Mouse (Mus musculus): ENCODE results near the gene Sept9. TPM values are rescaled to one million over a fixed set of nuclear protein-coding genes. Genes with fewer than 3 reads are reported as not detected.

Gene Sept9
- total RNA-seq, 2 experiments from 2014 or later = 107 to 123 TPM

GRCm38 (mm10) chr11:117307895-117308786, 108.7 kb downstream of the Sept9 start:
- DNase-seq (ENCODE audit: low spot score in 2 of 2) = peak in 1 of 2 experiments; percentile 64

- DNase-seq (ENCODE audit: low spot score in 2 of 2) = no peak
Measured at GRCm38 (mm10) chr11:117309108-117309917, 109.9 kb downstream of the Sept9 start.

DNA sequence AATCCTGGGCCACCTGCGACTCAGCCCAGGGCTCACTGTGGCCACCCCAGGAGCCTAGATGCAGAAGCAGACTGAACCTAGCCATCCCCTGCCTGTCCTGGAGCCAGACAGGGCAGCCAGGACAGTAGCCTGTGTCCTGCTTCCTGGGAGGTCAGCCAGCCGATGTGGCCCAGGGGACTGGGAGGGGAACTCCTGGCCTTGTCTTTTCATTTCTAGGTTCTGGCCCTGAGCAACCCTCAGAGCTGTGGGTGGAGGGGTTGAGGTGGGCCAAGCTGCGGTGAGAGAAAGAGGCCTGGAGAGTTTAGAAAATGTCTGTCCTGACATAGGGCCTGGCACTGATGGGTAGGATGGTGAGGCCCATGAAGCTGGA, 110.4 kb downstream of the Sept9 start:
- DNase-seq (ENCODE audit: low spot score in 2 of 2) = no peak

DNA sequence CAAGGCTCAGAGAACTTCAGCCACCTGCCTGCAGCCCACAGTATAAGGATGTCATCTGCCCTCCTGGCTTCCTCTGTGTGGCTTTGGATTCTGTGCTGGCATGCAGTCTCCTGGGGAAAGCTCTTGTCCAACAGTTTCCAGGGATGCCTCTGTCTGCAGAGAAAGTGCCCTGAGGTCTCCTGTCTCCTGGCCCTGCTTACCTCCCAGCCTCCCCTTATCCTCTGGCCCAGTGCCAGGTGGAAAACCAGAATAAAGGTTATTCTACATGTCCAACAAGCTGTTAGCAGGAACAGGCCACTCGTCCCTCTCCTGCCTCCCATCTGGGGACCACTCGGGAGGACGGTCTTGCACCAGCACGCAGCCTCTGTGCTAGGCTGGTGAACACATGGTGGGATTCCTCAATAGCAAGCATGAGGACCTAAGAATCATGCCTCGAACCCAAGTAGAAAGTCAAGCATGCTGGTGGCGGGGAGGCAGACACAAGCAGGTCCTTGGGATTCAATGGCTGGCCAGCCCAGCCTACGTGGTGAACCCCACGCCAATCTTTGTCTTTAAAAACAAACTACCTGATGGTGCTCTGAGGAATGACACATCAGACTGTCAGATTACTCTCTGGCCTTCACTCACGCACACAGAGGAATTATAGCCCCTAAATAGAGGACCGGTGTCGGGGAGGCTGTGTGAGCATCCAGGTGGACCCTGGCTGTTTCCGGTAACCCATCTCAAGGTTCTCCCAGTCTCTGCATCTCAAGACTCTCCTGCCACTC, 111.1 kb downstream of the Sept9 start:
- no peak for DNase-seq (ENCODE audit: low spot score in 2 of 2)

DNA sequence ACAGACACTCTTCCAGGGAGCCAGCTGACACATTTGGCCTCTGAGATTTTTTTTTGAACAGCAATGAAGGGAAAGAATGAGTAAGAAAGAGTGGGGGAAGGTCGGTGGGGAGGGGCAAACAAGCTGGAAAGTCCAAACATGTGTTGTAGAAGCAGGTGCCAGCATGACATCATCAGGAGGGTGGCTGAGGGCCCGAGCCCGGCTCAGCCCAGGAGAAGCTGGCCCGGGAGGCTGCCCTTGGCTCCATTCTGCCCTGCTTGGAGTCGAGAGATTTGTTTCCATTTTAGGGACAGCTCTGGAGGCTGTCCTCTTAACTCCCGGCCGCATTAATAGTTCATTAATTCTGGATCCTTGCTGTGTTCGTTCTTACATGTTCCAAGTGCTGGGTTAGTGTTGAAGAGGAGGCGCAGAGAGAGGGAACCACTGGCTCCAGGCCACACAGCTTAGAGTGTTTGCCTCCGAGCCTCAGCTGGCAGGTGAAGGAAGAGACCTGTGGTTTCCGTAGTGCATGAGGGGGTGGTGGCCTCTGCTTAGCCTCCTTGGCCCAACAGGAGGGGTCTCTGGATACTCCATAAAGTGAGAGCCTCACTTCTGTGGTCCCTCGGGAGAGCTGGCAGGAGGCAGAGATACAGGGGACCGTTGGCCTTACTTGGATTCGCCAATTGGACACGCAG, 111.8 kb downstream of the Sept9 start:
- DNase-seq (ENCODE audit: low spot score in 2 of 2) = peak in 1 of 2 experiments; percentile 70

DNA sequence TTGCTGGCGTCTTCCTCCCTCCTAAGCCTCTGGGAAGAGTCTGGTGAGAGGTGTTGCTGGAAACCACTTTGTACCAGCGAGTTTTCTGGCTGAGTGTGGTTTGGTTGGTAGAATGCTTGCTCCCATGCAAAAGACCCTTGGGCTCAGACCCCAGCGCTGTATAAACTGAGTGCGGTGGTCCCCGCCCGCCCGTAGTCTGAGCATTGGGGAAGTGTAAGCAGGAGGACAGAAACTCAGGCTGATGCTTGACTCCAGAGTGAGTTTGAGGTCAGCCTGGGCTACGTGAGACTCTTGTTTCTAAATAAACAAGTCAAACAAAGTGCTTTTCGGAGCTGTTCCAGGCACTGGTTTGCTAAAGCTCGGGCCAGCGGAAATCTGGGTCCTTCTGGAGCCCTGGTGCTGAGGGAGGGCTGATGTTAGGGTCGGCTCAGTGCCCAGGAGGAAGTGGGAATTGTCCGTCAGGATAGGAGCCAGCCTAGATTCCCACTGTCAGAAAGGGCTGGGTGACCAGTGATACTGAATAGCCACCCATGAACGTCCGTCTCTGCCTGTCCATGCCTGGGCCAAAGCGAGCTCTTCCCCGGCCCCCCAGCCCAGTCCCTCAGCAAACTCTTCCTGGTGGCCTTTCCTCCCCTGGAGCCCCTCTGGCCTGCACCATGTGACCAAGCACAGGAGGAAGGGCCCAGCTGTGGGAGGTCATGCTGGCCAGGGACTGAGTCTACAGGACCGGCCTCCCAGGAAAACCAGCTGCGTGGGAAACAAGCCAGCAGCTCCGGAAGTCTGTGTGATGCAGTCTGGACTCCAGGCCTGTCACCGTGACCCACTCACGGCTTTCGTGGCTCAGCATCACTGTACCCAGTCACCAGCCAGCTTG, 112.8 kb downstream of the Sept9 start:
- DNase-seq (ENCODE audit: low spot score in 2 of 2) = peak in 1 of 2 experiments; percentile 46

DNA sequence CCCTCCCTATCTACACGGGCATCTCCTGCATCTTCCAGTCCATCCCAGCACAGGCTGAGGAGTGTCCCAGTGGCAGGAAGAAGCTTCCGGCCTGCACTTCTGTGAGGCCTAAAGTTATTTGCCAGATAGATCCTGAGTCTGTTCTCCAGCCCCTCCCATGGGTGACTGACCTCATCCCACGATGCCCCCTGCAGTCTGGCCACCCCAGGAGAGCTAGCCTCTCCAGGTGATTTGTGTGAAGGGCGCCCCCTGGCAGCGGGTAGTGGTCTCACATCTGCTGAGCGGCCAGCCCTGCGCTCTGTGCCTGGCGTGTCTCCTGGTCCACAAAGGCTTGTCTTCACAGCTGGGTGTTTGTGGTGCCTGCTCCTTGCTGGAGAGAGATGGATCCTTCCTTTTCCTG, 113.5 kb downstream of the Sept9 start:
- DNase-seq (ENCODE audit: low spot score in 2 of 2) = peak; percentile 50 to 67

DNA sequence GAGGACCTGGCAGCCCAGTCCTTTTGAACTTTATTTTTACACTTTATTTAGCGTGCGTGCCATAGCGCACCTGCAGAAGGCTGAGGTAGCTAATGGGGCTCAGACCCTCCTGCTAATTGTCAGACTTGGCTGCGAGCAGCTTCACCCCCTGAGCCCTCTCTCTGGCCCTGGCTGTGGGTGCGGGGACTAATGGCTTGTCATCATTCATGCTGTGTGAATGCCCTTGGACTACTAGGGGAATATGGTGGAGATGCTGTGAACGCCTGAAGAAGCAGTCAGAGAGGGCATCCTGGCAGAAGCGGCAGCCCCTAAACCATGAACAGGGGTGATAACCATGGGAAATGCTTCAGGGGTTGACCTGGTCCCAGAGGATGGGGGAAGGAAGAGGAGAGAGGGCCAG, 114.0 kb downstream of the Sept9 start:
- no peak for DNase-seq (ENCODE audit: low spot score in 2 of 2)

DNA sequence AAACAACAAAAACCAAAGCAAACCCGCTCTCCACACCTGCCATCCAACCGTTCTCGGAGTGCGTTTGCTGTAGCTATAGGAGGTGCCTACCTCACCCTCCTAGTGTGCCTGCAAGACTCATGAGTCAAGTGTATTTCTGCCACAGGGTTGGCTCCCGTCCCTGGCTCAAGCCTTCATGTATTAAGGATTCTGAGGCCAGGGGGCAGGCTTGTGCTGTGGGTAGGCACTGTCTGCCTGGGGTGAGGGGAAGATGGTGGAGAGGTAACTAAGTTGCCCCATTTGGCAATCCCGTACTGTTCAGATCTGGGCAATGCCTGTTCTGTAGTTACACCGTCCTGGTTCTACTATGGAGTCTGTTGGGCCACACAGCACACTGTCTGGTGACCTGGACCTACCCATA, 114.6 kb downstream of the Sept9 start:
- DNase-seq (ENCODE audit: low spot score in 2 of 2) = peak in 1 of 2 experiments; percentile 45

DNA sequence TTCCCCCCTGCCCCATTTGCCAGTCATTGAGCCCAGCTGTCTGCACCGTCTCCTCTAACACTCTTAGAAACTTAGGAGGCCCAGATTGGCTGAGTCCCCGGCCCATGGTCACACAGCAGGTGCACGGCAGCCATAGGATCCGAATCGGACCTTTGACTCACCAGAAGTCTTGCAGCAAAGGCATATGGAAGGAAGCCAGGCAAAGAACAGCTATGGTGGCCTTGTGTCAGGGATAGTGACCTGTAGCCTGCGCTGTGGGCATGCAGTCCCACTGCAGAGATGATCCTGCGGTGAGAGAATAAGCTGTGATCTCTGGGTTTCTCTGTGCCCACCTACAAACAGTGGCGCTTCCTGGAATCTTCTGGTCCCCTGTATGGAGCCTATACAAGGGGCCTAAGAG, 115.1 kb downstream of the Sept9 start:
- no peak for DNase-seq (ENCODE audit: low spot score in 2 of 2)

DNA sequence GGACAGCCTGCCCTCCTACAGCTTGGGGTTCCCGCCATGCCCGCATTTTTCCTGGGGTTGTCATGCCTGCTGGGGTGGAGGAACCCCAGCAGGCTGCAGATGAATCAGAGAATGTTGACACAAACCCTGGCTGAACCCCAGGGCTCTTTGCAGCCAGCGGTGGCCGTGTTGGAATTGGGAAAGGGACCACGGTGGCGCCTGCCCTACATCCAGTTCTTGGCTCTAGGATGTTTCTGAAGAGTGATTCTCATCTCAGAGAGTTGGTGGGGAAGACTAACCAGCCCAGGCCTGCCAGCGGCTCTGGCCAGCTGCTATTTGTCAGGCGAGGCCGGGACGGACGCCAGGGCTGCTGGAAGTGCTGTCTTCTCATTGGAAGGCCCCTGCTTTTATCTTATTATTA, 115.8 kb downstream of the Sept9 start:
- DNase-seq (ENCODE audit: low spot score in 2 of 2) = peak; percentile 59 to 60

DNA sequence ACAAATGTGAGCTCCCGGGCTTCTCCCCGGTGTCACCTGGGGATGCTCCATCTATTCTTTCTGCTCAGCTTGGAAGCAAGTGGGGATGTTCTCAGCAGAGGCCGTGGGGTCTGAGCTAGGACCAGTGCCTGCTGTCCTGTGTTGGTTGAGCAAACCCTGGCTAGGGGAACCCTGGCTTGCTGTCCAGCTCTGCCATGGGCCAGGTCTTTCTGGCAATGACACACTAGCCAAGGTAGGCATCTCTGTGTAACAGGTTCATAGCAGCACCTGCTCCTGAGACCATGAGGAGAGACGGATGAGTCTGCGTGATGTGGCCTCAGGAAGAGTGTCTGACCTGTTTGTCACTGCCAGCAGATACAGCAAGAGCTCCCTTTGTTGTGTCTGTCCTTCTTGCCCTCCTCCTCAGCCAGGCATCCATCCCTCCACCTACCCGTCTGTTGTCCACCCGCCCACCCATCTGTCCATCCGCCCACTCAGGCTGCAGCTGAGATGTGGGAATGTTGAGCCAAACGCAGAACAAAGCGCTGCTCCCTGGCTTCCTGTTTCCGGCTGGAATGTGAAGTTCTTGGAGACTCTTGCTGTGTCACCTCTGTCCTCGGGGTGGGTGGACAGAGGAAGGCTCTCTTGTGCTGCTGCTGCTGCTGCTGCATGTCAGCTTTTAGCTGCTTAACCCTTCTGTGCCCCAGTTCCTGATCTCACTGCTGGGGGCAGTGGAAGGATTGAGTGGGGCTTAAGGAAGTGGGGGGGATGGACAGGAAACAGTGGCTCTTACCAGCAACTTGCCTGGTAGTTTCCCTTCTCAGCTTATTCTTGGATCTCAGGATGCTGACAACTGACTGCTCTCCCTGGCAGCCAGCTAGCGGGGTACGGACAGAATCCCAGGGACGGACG, 117.2 kb downstream of the Sept9 start:
- DNase-seq (ENCODE audit: low spot score in 2 of 2) = no peak

DNA sequence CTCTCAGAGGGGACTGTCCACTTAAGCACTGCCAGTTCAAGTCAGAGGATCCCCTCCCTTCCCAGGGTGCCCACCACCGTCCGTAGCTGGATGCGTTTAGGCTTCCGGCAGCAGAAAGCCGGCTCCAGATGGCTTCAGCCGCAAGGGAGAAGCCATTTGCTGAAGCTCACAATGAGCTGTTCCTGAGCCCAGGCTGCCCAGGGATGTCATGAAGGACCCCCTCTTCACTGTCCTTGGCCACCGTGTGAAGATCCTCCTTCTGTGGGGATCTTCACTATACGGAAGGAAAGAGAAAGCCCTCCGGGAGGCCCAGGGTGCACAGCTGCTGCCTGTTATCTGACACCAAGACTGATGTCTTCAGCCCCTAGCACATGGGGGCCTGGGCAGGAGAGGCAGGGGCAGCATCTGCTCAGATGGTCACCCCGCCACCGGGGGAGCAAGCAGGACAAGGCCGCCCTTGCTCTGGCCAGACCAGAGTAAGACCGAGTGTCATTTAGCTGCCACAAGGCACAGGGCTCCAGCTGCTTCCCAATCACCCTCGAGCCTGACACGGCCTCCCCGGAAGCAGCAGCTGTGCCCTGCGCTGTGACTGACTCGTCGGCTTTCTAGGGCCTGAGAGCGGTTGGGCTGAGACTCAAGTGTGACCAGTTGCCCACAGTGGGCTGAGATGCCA, 118.1 kb downstream of the Sept9 start:
- DNase-seq (ENCODE audit: low spot score in 2 of 2) = no peak

GRCm38 (mm10) chr11:117318202-117318601, 118.7 kb downstream of the Sept9 start:
- DNase-seq (ENCODE audit: low spot score in 2 of 2) = no peak

GRCm38 (mm10) chr11:117318731-117319542, 119.5 kb downstream of the Sept9 start:
- DNase-seq (ENCODE audit: low spot score in 2 of 2) = no peak

DNA sequence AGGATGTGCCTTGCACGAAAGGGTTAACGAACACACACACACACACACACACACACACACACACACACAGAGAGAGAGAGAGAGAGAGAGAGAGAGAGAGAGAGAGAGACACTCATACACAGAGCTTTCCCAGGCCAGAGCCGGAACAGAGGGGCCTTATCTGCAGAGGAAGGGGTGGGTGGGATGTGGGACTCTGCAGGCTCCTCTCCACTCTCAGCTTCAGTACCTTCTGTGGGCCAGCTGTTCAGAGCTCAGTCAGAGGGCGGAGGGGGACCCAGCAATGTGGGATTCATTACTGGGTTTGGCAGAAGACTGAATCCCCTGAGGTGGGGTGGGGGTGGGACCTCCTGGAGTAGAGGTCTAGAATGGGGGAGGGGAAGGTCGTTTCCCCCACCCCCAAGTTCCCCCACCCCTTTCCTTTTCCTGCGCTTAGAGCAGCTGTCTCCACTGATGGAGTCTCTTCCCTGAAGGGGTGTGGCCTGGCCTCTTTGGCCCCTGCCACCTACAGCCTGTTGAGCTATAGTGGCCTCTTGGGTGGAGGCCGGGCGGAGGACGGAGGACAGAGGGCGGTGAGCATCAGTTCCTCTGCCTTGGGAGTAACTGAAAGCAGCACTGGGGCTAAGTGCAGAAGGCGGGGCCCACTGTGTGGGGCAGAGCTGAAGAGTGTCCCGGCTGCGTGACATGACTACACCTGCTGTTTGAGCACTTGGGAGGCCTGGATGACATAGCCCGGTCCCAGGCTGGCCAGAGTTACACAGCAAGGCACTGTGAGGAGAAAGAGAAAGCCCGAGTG, 120.3 kb downstream of the Sept9 start:
- DNase-seq (ENCODE audit: low spot score in 2 of 2) = no peak

GRCm38 (mm10) chr11:117320482-117320881, 121.0 kb downstream of the Sept9 start:
- DNase-seq (ENCODE audit: low spot score in 2 of 2) = no peak

Data from adrenal gland, adult 18-20 months (tissue).